Mouse (Mus musculus) erythroblast, embryonic 14.5 days (primary cell): ENCODE data around the gene Zfp444. TPM values are rescaled to one million over a fixed set of nuclear protein-coding genes. Genes with fewer than 3 reads are reported as not detected.
"Not testable (repeated sequence)": the region's sequence is repeated elsewhere in the genome, so short reads cannot be mapped to it uniquely, and the experiment has no call there.

Experiments used
- H3K27me3 ChIP-seq: 2 replicates; pipeline ENCODE4 v1.6.1; 2012; ENCODE audit warnings: inconsistent platforms; ENCODE audit not compliant: control insufficient read depth
- H3K36me3 ChIP-seq: 2 replicates; pipeline ENCODE4 v1.6.1; 2012; ENCODE audit warnings: mild to moderate bottlenecking, inconsistent platforms; ENCODE audit not compliant: control insufficient read depth
- H3K4me1 ChIP-seq: 2 replicates; pipeline ENCODE4 v1.6.1; 2012; ENCODE audit warnings: inconsistent platforms; ENCODE audit not compliant: control insufficient read depth
- H3K4me3 ChIP-seq: replicated peaks from 2 replicates; pipeline ENCODE3; 2012; ENCODE audit warnings: moderate library complexity, mild to moderate bottlenecking, inconsistent platforms
- H3K9me3 ChIP-seq: 2 replicates; pipeline ENCODE4 v1.6.1; 2012; ENCODE audit warnings: low read length, inconsistent platforms, mixed read lengths; ENCODE audit not compliant: control insufficient read depth
- GATA1 ChIP-seq: IDR thresholded peaks from 2 replicates; pipeline ENCODE4 v1.6.1; 2012; ENCODE audit warnings: low read length, inconsistent platforms, mixed read lengths
- TAL1 ChIP-seq: IDR thresholded peaks from 3 replicates; pipeline ENCODE4 v1.6.1; 2012; ENCODE audit warnings: low read length, inconsistent platforms, mixed read lengths
- polyA plus RNA-seq: library from polyadenylated mRNA; stranded (reverse); fragments of >175 nt; gene quantifications from 2 replicates; pipeline ENCODE4 v1.2.3, GENCODE M21; 2012

Gene Zfp444
- polyA plus RNA-seq, 1 experiment = 1.8 TPM

GRCm38 (mm10) chr7:6239787-6240186, 67.8 kb downstream of the Zfp444 start:
- Histone ChIP-seq H3K4me1 (no peaks in the 10 kb centered on the region), H3K4me3 (no peak overlapping the region), H3K36me3 (no peaks in the 10 kb centered on the region), H3K9me3 (no peaks in the 10 kb centered on the region), H3K27me3 (no peaks in the 10 kb centered on the region; the same call in 1 of the 2 replicates)
- TF ChIP-seq GATA1 (no peak), TAL1 (no peak)

GRCm38 (mm10) chr7:6240841-6241425, 68.9 kb downstream of the Zfp444 start:
- not testable (repeated sequence) for H3K36me3 ChIP-seq, H3K4me1 ChIP-seq, H3K9me3 ChIP-seq, H3K4me3 ChIP-seq, H3K27me3 ChIP-seq

Other genes with a start within 250 kb of the Zfp444 start
- not detected in 2 replicates for gene Vmn1r65, start 161.2 kb upstream of the Zfp444 start, polyA plus RNA-seq
- gene Nlrp4c, start 127.1 kb upstream of the Zfp444 start, polyA plus RNA-seq = not detected in 2 replicates
- 0.85 and 2.6 TPM in 2 replicates for gene Zfp787, start 16.2 kb upstream of the Zfp444 start, polyA plus RNA-seq
- not detected in 2 replicates for gene Galp, start 24.9 kb downstream of the Zfp444 start, polyA plus RNA-seq
- not detected in 2 replicates for gene Zscan5b, start 50.1 kb downstream of the Zfp444 start, polyA plus RNA-seq
- not detected in 2 replicates for gene Epp13, start 80.5 kb downstream of the Zfp444 start, polyA plus RNA-seq
- 0.06 and 0.07 TPM in 2 replicates for gene Zfp667, start 114.4 kb downstream of the Zfp444 start, polyA plus RNA-seq
- 0.02 TPM in 1 of 2 replicates, not detected in the other for gene Zfp583, start 159.1 kb downstream of the Zfp444 start, polyA plus RNA-seq
- gene Gm3854, start 171.5 kb downstream of the Zfp444 start, polyA plus RNA-seq = not detected in 2 replicates
- gene Zfp78, start 191.1 kb downstream of the Zfp444 start, polyA plus RNA-seq = not detected in 2 replicates
- gene Zfp28, start 211.1 kb downstream of the Zfp444 start, polyA plus RNA-seq = 0.01 TPM in 1 of 2 replicates, not detected in the other
- gene Smim17, start 226.5 kb downstream of the Zfp444 start, polyA plus RNA-seq = not detected in 2 replicates
- gene Gm20715, start 238.1 kb downstream of the Zfp444 start, polyA plus RNA-seq = not detected in 2 replicates